Mouse (Mus musculus) cerebellum, adult 2 months (tissue): Measurements from ENCODE around the gene Cyp2d22.

ENCODE experiments used
- CTCF ChIP-seq: fragments of 200-500 bp; IDR thresholded peaks from 2 replicates; pipeline ENCODE4 v1.5.1; 2011; ENCODE audit warnings: low read depth, mild to moderate bottlenecking, control low read depth, low read length, moderate library complexity, borderline replicate concordance; ENCODE audit not compliant: insufficient read depth
- POLR2A ChIP-seq: fragments of 200-500 bp; IDR thresholded peaks from 2 replicates; pipeline ENCODE4 v1.6.1; 2011; ENCODE audit warnings: low read length, control low read depth, borderline replicate concordance; ENCODE audit not compliant: insufficient read depth

DNA sequence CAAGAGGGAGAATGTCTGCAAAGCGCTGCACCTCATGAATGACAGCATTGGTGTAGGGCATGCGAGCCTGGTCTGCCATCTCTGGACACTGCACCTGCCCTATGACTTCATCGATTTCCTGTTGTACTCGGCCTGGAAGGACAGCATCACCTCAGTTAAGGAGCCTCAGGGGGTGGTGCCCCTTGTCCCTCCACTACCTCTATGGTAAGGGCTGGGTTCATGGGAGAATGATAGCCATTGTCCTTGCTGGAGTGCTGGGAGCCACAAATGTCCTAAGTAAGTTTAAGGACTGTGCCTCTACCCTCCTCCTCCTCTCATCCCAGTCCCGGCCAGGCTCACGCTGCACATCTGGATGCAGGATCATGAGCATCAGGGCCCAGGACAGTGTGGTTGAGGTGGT is 7.6 kb downstream of the Cyp2d22 start:
- TF ChIP-seq POLR2A: no peak
- no peak for TF ChIP-seq CTCF
